Mouse (Mus musculus): ENCODE data around the gene Olfr520. TPM values are rescaled to one million over a fixed set of nuclear protein-coding genes. Genes with fewer than 3 reads are reported as not detected.
"Not testable (repeated sequence)": the region's sequence is repeated elsewhere in the genome, so short reads cannot be mapped to it uniquely, and the experiment has no call there.

Olfr520 gene
- polyA plus RNA-seq, 1 experiment from 2014 or later, result not detected

- H3K4me3 ChIP-seq, result no peak overlapping the region
- no peak for ATAC-seq
- no peaks in the 10 kb centered on the region for H3K27me3 ChIP-seq
- H3K4me1 ChIP-seq, result no peaks in the 10 kb centered on the region
- no peaks in the 10 kb centered on the region for H3K36me3 ChIP-seq (ENCODE audit: poor library complexity, severe bottlenecking)
- no peak overlapping the region for H3K4me2 ChIP-seq
- no peaks in the 10 kb centered on the region; the same call in 1 of the 2 replicates for H3K9me3 ChIP-seq (replicated peaks)
- no peak overlapping the region for H3K9ac ChIP-seq
- WGBS, result 93% methylated on average over 2 of the region's 2 CpGs
- no peak overlapping the region for H3K27ac ChIP-seq
Measured at GRCm38 (mm10) chr7:99734612-99735011, 4.5 kb downstream of the Olfr520 start.

- 95% methylated on average over 9 of the region's 9 CpGs for WGBS
- not testable (repeated sequence) for H3K27me3 ChIP-seq; H3K9me3 ChIP-seq (replicated peaks); H3K27ac ChIP-seq; H3K36me3 ChIP-seq (ENCODE audit: poor library complexity, severe bottlenecking); H3K4me3 ChIP-seq; ATAC-seq; H3K4me1 ChIP-seq; H3K9ac ChIP-seq; H3K4me2 ChIP-seq
Measured at GRCm38 (mm10) chr7:99735491-99735890, 5.4 kb downstream of the Olfr520 start.

GRCm38 (mm10) chr7:99739276-99739675, 9.2 kb downstream of the Olfr520 start:
- 49% methylated on average over 9 of the region's 9 CpGs for WGBS
- H3K4me2 ChIP-seq, result no peak overlapping the region
- H3K27me3 ChIP-seq, result no peaks in the 10 kb centered on the region
- no peak overlapping the region for H3K9ac ChIP-seq
- no peaks in the 10 kb centered on the region for H3K9me3 ChIP-seq (replicated peaks)
- no peak overlapping the region for H3K4me3 ChIP-seq
- H3K4me1 ChIP-seq, result no peaks in the 10 kb centered on the region
- ATAC-seq, result no peak
- H3K36me3 ChIP-seq (ENCODE audit: poor library complexity, severe bottlenecking), result no peaks in the 10 kb centered on the region
- no peak overlapping the region for H3K27ac ChIP-seq

- H3K4me2 ChIP-seq, result no peak within 1 kb of the TSS
- H3K36me3 ChIP-seq (ENCODE audit: poor library complexity, severe bottlenecking), result no peaks in the 10 kb centered on the region
- WGBS, result 83% methylated on average over 2 of the region's 2 CpGs
- H3K4me1 ChIP-seq, result no peaks in the 10 kb centered on the region
- no peak within 1 kb of the TSS for H3K4me3 ChIP-seq
- H3K27me3 ChIP-seq, result no peaks in the 10 kb centered on the region
- no peak for ATAC-seq
- no peak within 1 kb of the TSS for H3K9ac ChIP-seq
- H3K9me3 ChIP-seq (replicated peaks), result peaks cover 16% of the 10 kb centered on the region
- no peak within 1 kb of the TSS for H3K27ac ChIP-seq
Measured at GRCm38 (mm10) chr7:99763207-99763606, 33.1 kb downstream of the Olfr520 start, which contains the start of gene Olfr521. Gene Olfr521 (plus strand): TSS chr7:99763507.

GRCm38 (mm10) chr7:99781385-99781784, 51.3 kb downstream of the Olfr520 start:
- no peaks in the 10 kb centered on the region for H3K27me3 ChIP-seq
- 85% methylated on average over 5 of the region's 5 CpGs for WGBS
- H3K9me3 ChIP-seq (replicated peaks), result no peaks in the 10 kb centered on the region
- no peak overlapping the region for H3K4me2 ChIP-seq
- no peaks in the 10 kb centered on the region for H3K4me1 ChIP-seq
- no peak overlapping the region for H3K9ac ChIP-seq
- ATAC-seq, result no peak
- H3K27ac ChIP-seq, result no peak overlapping the region
- no peak overlapping the region for H3K4me3 ChIP-seq
- no peaks in the 10 kb centered on the region for H3K36me3 ChIP-seq (ENCODE audit: poor library complexity, severe bottlenecking)

- no peak overlapping the region for H3K9ac ChIP-seq
- H3K4me2 ChIP-seq, result no peak overlapping the region
- H3K4me1 ChIP-seq, result no peaks in the 10 kb centered on the region
- H3K27ac ChIP-seq, result no peak overlapping the region
- no peaks in the 10 kb centered on the region for H3K9me3 ChIP-seq (replicated peaks)
- no peak for ATAC-seq
- WGBS, result 83% methylated on average over 2 of the region's 2 CpGs
- H3K27me3 ChIP-seq, result no peaks in the 10 kb centered on the region
- H3K4me3 ChIP-seq, result no peak overlapping the region
- H3K36me3 ChIP-seq (ENCODE audit: poor library complexity, severe bottlenecking), result no peaks in the 10 kb centered on the region
Measured at GRCm38 (mm10) chr7:99781916-99782315, 51.8 kb downstream of the Olfr520 start.

- no peaks in the 10 kb centered on the region for H3K27me3 ChIP-seq
- ATAC-seq, result no peak
- WGBS, result 81% methylated on average over 7 of the region's 7 CpGs
Measured at GRCm38 (mm10) chr7:99783421-99783820, 53.3 kb downstream of the Olfr520 start.

GRCm38 (mm10) chr7:99785553-99785952, 55.5 kb downstream of the Olfr520 start:
- Histone ChIP-seq H3K9me3 (replicated peaks) (no peaks in the 10 kb centered on the region), H3K36me3 (ENCODE audit: poor library complexity, severe bottlenecking) (no peaks in the 10 kb centered on the region), H3K4me2 (no peak overlapping the region), H3K27ac (no peak overlapping the region), H3K4me3 (no peak overlapping the region), H3K27me3 (no peaks in the 10 kb centered on the region), H3K4me1 (peaks cover 9% of the 10 kb centered on the region; the same call in 1 of the 2 replicates), H3K9ac (no peak overlapping the region)
- WGBS, result 91% methylated on average over 3 of the region's 3 CpGs
- no peak for ATAC-seq

More at GRCm38 (mm10) chr7:99783421-99783820, 53.3 kb downstream of the Olfr520 start:
- peaks cover 9% of the 10 kb centered on the region; the same call in 1 of the 2 replicates for H3K4me1 ChIP-seq
- H3K9me3 ChIP-seq (replicated peaks), result no peaks in the 10 kb centered on the region
- no peak overlapping the region for H3K27ac ChIP-seq
- H3K9ac ChIP-seq, result no peak overlapping the region
- H3K36me3 ChIP-seq (ENCODE audit: poor library complexity, severe bottlenecking), result no peaks in the 10 kb centered on the region
- H3K4me2 ChIP-seq, result no peak overlapping the region
- no peak overlapping the region for H3K4me3 ChIP-seq

Other genes with a start within 250 kb of the Olfr520 start
- 638 and 696 TPM in 2 replicates for gene Rps3, start 246.5 kb upstream of the Olfr520 start, polyA plus RNA-seq (2015; fragmentation: Nextera tagmentation; extraction: Ambion mirVana)
- 7.4 and 10.6 TPM in 2 replicates for gene Arrb1, start 194.8 kb upstream of the Olfr520 start, polyA plus RNA-seq (2015; fragmentation: Nextera tagmentation; extraction: Ambion mirVana)
- gene Tpbgl, start 103.2 kb upstream of the Olfr520 start, polyA plus RNA-seq (2015; fragmentation: Nextera tagmentation; extraction: Ambion mirVana), result 0.22 and 0.29 TPM in 2 replicates
- 3.1 and 3.2 TPM in 2 replicates for gene Slco2b1, start 18.9 kb upstream of the Olfr520 start, polyA plus RNA-seq (2015; fragmentation: Nextera tagmentation; extraction: Ambion mirVana)
- gene Olfr521, start 33.2 kb downstream of the Olfr520 start, polyA plus RNA-seq (2015; fragmentation: Nextera tagmentation; extraction: Ambion mirVana), result not detected in 2 replicates
- gene Neu3, start 98.1 kb downstream of the Olfr520 start, polyA plus RNA-seq (2015; fragmentation: Nextera tagmentation; extraction: Ambion mirVana), result 1.1 and 1.2 TPM in 2 replicates
- 0.46 and 0.53 TPM in 2 replicates for gene Xrra1, start 128.8 kb downstream of the Olfr520 start, polyA plus RNA-seq (2015; fragmentation: Nextera tagmentation; extraction: Ambion mirVana)
- 334 and 336 TPM in 2 replicates for gene Spcs2, start 133.2 kb downstream of the Olfr520 start, polyA plus RNA-seq (2015; fragmentation: Nextera tagmentation; extraction: Ambion mirVana)

All from forebrain, embryonic 13.5 days (tissue).